Mouse (Mus musculus) WW6 (cell line): ENCODE measurements around the gene Plp1.

Experiments
- DNase-seq: peaks from one replicate; pipeline ENCODE4 v3.0.0-alpha.2; 2013; ENCODE audit warnings: low read depth, low spot score

Gene Plp1

GRCm38 (mm10) chrX:136822371-136822770, at the start of gene Plp1:
Gene Plp1, plus strand, starts transcription at chrX:136822671.
- no peak for DNase-seq

GRCm38 (mm10) chrX:136773035-136773434, 49.4 kb upstream of the Plp1 start:
- no peak for DNase-seq

GRCm38 (mm10) chrX:136778046-136778445, 44.4 kb upstream of the Plp1 start:
- no peak for DNase-seq

GRCm38 (mm10) chrX:136779262-136779661, 43.2 kb upstream of the Plp1 start:
- no peak for DNase-seq

GRCm38 (mm10) chrX:136780041-136780440, 42.4 kb upstream of the Plp1 start, which contains the start of gene Glra4:
Gene Glra4, minus strand, starts transcription at chrX:136780141.
- DNase-seq, result no peak

GRCm38 (mm10) chrX:136789446-136789845, 33.0 kb upstream of the Plp1 start:
- peak; percentile 13 for DNase-seq

- no peak for DNase-seq
These were observed 25.2 kb upstream of the Plp1 start for GRCm38 (mm10) chrX:136797223-136797622.

- DNase-seq, result no peak
These were observed 2.7 kb upstream of the Plp1 start for GRCm38 (mm10) chrX:136819752-136820151.

- peak; percentile 13 for DNase-seq
These were observed 2.2 kb upstream of the Plp1 start for GRCm38 (mm10) chrX:136820250-136820649.

- DNase-seq, result no peak
These were observed 2.5 kb downstream of the Plp1 start for GRCm38 (mm10) chrX:136825016-136825415.

- DNase-seq, result no peak
These were observed 6.1 kb downstream of the Plp1 start for GRCm38 (mm10) chrX:136828610-136829009.

GRCm38 (mm10) chrX:136850300-136850699, 27.8 kb downstream of the Plp1 start:
- DNase-seq, result no peak

GRCm38 (mm10) chrX:136868061-136869040, 45.9 kb downstream of the Plp1 start, which contains the start of gene Rab9b:
Gene Rab9b, minus strand, starts transcription at chrX:136868755.
- no peak for DNase-seq
